8 mouse cellular contexts compared by ENCODE assay signal in genomic region chr1:125435369-125436135, GRCm38 (mm10). TPM values are rescaled to one million over a fixed set of nuclear protein-coding genes. Genes with fewer than 3 reads are reported as not detected.
DNase-seq lines count a peak whose midpoint lies in the region; ATAC-seq lines count a peak whose summit lies in the region.

TSS of gene Actr3 (minus strand) at chr1:125435727.

- ATAC-seq in inflammation-experienced regulatory T-cells, adult 6 months: peak; percentile 66
- peak; percentile 87 for ATAC-seq in megakaryocyte-erythroid progenitor cell, adult 5-6 weeks (replicated peaks; ENCODE audit: low FRiP score, low TSS enrichment, poor library complexity, severe bottlenecking)

- DNase-seq in adrenal gland, adult (ENCODE audit: inconsistent age in 2 of 2, low spot score in 1 of 2): peak; percentile 100
- peak; percentile 99 for DNase-seq in embryo, embryonic 10.5 days (ENCODE audit: low spot score)
- DNase-seq in gastrocnemius, postnatal 14 days: peak; percentile 99
- peak; percentile 99 for DNase-seq in left cerebral cortex, postnatal 10 days (ENCODE audit: extremely low spot score in 1 of 2, low spot score in 2 of 2)
- DNase-seq in right cerebral cortex, postnatal 25 days: peak; percentile 99
- DNase-seq in urinary bladder, postnatal 4 days (ENCODE audit: low spot score in 2 of 2): peak; percentile 99 to 100

- intact Hi-C loops in gastrocnemius, postnatal 14 days (cut with DNase I; ENCODE audit: low total_unique reads): no loop called here
- intact Hi-C loops in left cerebral cortex, postnatal 10 days (cut with DNase I): loop anchor here (2.0 kb wide), 1 partner anchor 125 kb away; the partner anchor contains the start of gene Slc35f5

RNA-seq across cellular contexts. Expression of gene Actr3, which starts in this region (rescaled TPM):
- total RNA-seq in gastrocnemius, postnatal 14 days (2021): 10 to 100 TPM; 56.2 to 63.8 TPM
- polyA plus RNA-seq in inflammation-experienced regulatory T-cells, adult 6 months (2017; shearing (Covaris generic)): 100 to 1,000 TPM; 463 to 831 (median 493) TPM
- 100 to 1,000 TPM; 257 to 265 TPM for total RNA-seq in left cerebral cortex, postnatal 10 days (2021)
- total RNA-seq in megakaryocyte-erythroid progenitor cell, adult 5-6 weeks (2014; fragmentation: Nextera tagmentation): 137 and 149 TPM in 2 replicates
- total RNA-seq in megakaryocyte-erythroid progenitor cell, adult 5-6 weeks (2017): 314 and 445 TPM in 2 replicates

Comparison
In these comparisons a context has a peak if more than half of its experiments do, and no peak if none do; other contexts are left out.
1. Peak in every context shown above with its lines: DNase-seq and ATAC-seq.